Mouse (Mus musculus) lung, postnatal 10 days (tissue): ENCODE data around the gene Gm28551.
"Not testable (repeated sequence)": the region's sequence is repeated elsewhere in the genome, so short reads cannot be mapped to it uniquely, and the experiment has no call there.

Source experiments
- DNase-seq: peaks from one replicate; pipeline ENCODE4 v3.0.0; 2021

Gm28551 gene

DNA sequence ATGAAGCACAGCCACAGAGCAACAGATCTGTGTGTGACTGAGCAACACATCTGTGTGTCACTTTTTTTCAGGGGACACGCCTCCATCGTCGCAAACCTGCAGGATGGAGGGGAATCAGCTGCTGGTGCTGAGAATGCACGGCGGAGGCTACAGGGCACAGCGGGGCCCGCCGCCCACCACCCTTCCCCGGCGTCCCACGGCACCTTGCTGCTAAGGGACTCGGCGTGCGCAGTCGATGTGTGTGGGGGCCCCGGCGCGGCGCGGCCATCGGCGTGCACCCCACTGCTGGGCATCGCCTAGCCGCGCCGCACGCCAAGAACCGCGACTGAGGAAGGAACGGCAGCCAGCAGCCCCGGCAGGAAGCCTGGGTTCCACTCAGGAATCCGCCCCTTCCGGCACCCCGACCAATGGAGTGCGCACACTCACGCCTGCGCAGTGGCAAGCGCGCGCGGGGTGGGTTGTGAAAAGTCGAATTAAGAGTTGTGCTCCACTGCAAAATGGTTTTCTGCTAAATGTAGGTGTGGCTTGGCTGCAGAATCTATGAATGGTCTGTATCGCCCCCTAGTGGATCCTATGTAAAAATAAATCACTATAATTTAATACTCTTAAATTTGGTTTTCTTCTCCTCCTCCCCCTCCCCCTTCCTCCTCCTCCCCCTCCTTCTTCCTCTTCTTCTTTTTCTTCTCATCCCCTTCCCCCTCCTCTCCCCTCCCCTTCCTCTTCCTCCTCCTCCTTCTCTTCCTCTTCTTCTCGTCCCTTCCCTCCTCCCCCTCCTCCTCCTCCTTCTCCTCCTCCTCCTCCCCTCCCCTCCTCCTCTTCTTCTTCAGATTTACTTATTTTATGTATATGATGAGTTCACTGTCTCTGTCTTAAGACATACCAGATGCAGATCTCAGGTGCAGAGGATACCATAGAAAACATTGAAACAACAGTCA, at the start of gene Gm28551, which contains the start of the genes Asdurf and Asnsd1:
Gene Gm28551 (minus strand): TSS at position 341 of the 935 bp plus-strand sequence.
Gene Asdurf (minus strand): TSS at position 293 of the 935 bp plus-strand sequence.
Gene Asnsd1 (minus strand): TSS at position 426 of the 935 bp plus-strand sequence.
- peak; percentile 99 for DNase-seq

DNA sequence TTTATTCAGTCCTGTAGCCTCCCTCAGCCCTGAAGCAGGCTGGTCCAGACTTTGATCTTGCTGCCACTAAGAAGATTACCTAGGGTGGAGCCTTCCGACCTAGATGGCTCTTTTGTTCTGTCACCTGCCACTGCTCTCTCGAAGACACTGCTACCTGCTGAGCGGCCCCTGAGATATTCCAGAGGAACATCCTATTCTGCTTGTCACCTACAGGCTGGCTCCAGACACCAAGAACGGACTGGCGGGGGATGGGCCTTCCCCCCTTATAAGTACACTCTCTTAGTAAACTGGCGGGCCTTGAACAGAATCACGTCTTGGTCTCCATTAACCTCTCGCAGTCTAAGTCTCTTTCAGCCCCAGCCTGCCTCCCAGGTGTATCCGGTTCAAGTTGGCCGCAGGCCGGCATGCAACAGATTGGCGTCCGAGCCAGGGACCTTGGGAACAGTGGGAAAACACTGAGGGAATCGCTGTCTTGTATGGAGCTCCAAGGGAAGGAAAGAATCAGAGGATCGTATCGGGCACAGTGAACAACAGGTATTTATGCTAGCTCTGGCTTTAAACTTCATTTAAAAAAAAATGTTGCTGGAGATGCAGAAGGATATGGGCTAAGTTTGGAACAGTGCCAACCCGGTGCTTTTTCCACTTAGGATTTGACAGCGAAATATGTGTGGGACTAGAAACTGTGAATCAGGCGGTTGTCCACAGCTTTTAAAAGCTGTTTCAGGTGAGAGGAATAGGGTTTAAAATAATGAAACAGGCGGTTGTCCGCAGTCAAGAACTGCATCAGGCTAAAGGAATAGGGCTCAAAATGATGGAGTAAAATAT, 41.7 kb upstream of the Gm28551 start:
- peak; percentile 2 for DNase-seq

DNA sequence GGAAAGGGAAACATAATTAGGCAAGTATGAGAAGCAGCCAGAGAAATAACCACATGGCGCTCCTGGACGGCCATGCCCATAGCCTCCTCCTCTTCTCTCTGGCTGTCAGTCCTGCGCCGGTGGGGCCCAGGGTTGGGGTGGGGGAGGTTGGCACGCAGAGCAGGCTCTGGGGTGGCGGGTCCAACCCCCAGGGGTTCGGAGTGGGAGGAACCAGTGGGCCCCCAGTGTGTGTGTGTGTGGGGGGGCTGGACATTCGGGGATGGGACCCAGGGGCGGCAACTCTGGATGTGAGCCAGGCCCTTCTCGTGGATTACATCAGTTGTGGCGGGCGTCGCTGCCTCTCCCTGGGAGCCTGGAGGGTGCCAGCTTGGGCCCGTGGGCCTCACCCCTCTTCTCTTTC, 36.3 kb upstream of the Gm28551 start:
- DNase-seq, result no peak

GRCm38 (mm10) chr1:53384085-53384688, 31.7 kb upstream of the Gm28551 start:
- no peak for DNase-seq

GRCm38 (mm10) chr1:53377731-53378130, 25.3 kb upstream of the Gm28551 start:
- no peak for DNase-seq

DNA sequence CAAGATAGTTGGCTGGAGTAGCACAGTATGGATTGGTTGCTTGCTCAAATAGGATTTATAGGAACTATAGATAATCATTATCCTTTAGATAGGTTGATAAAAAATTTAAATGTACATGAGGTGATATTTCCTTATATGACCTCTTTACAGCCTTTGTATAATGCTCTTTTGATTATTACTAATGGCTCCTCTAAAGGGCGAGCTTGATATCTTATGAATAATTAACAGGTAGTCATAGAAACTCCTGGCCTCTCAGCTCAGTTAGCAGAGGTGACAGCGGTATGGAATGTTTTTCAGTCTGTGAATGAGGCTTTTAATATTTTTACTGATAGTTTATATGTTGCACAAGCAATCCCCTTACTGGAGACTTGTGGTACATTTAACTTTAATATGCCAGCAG, 23.5 kb upstream of the Gm28551 start:
- DNase-seq, result not testable (repeated sequence)

- DNase-seq, result no peak
These were observed 6.5 kb upstream of the Gm28551 start for GRCm38 (mm10) chr1:53358988-53359387.

- DNase-seq, result no peak
These were observed 11.4 kb downstream of the Gm28551 start for GRCm38 (mm10) chr1:53341071-53341470.

GRCm38 (mm10) chr1:53337403-53337802, 15.1 kb downstream of the Gm28551 start:
- not testable (repeated sequence) for DNase-seq

- DNase-seq, result no peak
These were observed 17.0 kb downstream of the Gm28551 start for GRCm38 (mm10) chr1:53335465-53335864.

- not testable (repeated sequence) for DNase-seq
These were observed 18.9 kb downstream of the Gm28551 start for GRCm38 (mm10) chr1:53333527-53333926.

DNA sequence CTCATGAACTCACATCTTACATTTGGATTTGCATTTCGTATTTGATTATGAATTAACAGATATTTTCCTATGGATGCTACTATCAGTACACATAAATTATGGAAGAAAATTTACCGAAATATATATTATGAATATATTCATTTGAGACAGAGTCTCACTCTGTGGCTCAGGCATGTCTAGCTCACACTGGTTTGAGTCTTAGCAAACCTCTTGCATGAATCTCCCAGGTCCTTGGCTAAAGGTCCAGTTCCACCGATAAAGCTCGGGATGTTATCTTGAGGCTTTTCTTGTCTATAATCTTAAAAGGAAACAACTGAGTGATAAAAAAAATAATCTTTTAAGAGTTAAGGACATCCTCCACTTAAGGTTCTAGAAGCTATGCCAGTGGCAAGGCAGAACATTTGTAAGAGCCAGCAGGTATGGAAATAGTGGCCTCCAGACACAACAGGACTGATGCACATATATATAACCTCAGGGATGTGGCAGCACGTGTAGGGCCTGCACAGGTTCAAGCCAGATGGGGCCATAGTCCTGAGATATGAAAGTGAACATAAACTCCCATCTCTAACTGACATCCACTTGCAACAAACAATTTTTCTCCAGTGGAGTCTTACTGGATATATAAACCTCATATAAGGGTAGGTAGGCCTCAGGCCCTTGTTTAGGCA, 27.5 kb downstream of the Gm28551 start:
- no peak for DNase-seq

GRCm38 (mm10) chr1:53324277-53324676, 28.2 kb downstream of the Gm28551 start:
- DNase-seq, result no peak

- no peak for DNase-seq
These were observed 29.2 kb downstream of the Gm28551 start for GRCm38 (mm10) chr1:53323254-53323653.

DNA sequence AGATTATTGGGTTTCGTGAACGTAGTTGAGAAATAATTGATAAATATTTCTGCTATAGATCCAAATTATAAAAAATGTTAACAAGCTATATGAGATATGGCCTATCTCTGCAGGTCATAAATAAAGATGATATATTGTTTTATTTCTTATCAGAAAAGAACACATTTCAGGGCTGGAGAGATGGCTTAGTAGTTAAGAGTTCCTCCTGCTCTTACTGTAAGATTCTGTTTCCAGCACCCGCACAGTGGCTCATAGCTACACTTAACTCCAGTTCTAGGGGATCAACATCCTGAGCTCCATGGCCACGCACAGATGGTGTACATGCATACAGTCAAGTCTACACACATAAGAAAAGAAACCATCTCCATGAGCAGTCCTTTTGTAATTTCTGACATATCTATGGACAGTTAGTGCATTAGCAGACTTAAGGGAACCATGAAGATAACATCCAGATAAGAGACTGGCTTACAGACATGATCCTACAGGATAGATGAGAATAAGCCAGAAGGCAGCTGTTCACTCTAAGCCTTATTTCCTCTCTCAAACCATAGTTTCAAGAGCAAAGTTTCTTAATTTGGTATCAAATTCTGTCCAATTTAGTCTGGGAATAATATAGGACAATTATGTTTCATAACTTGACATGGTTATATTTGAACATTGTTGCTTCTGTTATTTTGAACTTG, 30.7 kb downstream of the Gm28551 start:
- no peak for DNase-seq

DNA sequence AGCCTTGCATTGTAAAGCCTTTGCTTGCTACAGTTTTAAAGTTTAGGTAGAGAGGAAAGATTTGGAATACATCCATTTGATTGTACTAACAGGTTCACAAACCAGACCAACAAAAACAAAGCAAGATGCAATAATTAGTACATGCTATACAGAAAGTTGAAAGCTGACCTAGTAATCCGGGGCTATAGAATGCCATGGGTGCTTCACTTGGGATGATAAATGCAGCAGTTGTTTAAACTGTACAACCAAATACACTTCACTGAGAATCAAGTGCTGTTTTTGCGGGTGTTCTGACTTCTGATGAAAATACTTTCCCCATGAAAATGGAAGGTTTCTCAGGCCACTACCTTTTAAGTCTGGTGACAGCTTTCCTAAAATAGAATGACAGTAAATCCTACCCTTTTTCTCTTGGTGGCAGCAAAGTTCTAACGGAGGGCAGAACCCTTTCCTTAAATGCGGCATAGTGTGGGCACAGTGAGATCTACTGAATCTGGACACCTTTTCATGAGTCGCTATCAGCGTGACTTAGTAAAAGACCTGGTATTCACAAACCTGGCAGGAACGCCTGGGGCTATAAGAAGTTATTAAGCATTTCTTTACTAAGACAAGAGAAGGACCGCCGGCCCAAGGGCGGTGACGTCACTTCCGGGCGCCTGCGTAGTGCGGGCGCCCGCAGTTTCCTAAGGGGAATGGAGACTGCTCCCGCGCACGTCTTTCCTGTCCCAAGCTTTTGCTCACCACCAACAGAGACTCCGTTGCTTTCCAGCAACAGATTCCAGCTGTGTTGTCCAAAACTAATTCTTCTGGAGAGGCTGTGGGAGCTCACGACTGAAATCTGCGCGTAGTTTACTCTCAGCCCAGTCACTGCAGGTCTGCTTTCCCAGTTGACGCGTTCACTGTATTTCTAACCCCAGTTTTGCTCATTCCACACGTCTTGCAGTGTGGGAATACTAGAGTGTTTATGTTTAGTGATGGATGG, 39.2 kb downstream of the Gm28551 start, which contains the start of gene Osgepl1:
Gene Osgepl1 (plus strand): TSS at position 636 of the 979 bp plus-strand sequence.
- DNase-seq, result peak; percentile 87

- no peak for DNase-seq
These were observed 52.0 kb downstream of the Gm28551 start for GRCm38 (mm10) chr1:53300506-53300905.

- peak; percentile 96 for DNase-seq
These were observed 55.7 kb downstream of the Gm28551 start, which contains the start of the genes Pms1, Ormdl1 and Gm28778 for GRCm38 (mm10) chr1:53296581-53297383. TSS of gene Pms1 (minus strand) at chr1:53297018. TSS of gene Ormdl1 (plus strand) at chr1:53297095. TSS of gene Gm28778 (plus strand) at chr1:53297111.

- DNase-seq, result no peak
These were observed 61.3 kb downstream of the Gm28551 start for GRCm38 (mm10) chr1:53291197-53291596.
